Mouse (Mus musculus) hematopoietic stem cell, adult 5-6 weeks (primary cell): ENCODE results near the gene Arhgap10. TPM values are rescaled to one million over a fixed set of nuclear protein-coding genes. Genes with fewer than 3 reads are reported as not detected.

Source experiments
- ATAC-seq, 2 experiments: fragments of 125-278 bp in 1 of 2; replicated peaks in 1 of 2; 2 replicates each; pipeline ENCODE4 v1.8.0; 2016 to 2017; ENCODE audit warnings: inconsistent platforms in 2 of 2, mild to moderate bottlenecking in 2 of 2, moderate number of reproducible peaks in 2 of 2, low read depth in 1 of 2, moderate TSS enrichment in 1 of 2; ENCODE audit not compliant: low FRiP score in 2 of 2, poor library complexity in 2 of 2, severe bottlenecking in 2 of 2, insufficient read depth in 1 of 2, low TSS enrichment in 1 of 2
- total RNA-seq: library from RNA; stranded (forward); fragments of 172-1452, 232-1000 nt; gene quantifications from 2 replicates; pipeline ENCODE4 v1.2.3, GENCODE M21; 2017

The Arhgap10 gene
- 14.6 and 16.4 TPM in 2 replicates for total RNA-seq

- peak; percentile 90 to 94 for ATAC-seq
These were observed at the start of gene Arhgap10 for GRCm38 (mm10) chr8:77517301-77518200. TSS of gene Arhgap10 (minus strand) at chr8:77517953.

- no peak for ATAC-seq
These were observed 43.7 kb upstream of the Arhgap10 start for GRCm38 (mm10) chr8:77561441-77561840.

- ATAC-seq: no peak
These were observed 34.7 kb upstream of the Arhgap10 start for GRCm38 (mm10) chr8:77552491-77552890.

- ATAC-seq: peak; percentile 54 to 82; a peak in 3 of 4 replicates
These were observed 32.3 kb upstream of the Arhgap10 start for GRCm38 (mm10) chr8:77549881-77550580.

- ATAC-seq: peak; percentile 87 to 95
These were observed 31.5 kb upstream of the Arhgap10 start, which contains the start of gene Prmt9 for GRCm38 (mm10) chr8:77549121-77549706. TSS of gene Prmt9 (plus strand) at chr8:77549397.

GRCm38 (mm10) chr8:77545616-77546015 lies 27.9 kb upstream of the Arhgap10 start:
- no peak for ATAC-seq

GRCm38 (mm10) chr8:77544428-77544827 lies 26.7 kb upstream of the Arhgap10 start:
- no peak for ATAC-seq

GRCm38 (mm10) chr8:77543152-77543777 lies 25.5 kb upstream of the Arhgap10 start:
- no peak for ATAC-seq

- ATAC-seq: no peak
These were observed 20.5 kb upstream of the Arhgap10 start for GRCm38 (mm10) chr8:77538256-77538655.

- no peak for ATAC-seq
These were observed 19.1 kb upstream of the Arhgap10 start for GRCm38 (mm10) chr8:77536821-77537220.

- ATAC-seq: peak; percentile 75 to 82
These were observed 17.4 kb upstream of the Arhgap10 start for GRCm38 (mm10) chr8:77535026-77535595.

GRCm38 (mm10) chr8:77534358-77534992 lies 16.7 kb upstream of the Arhgap10 start:
- ATAC-seq: peak; percentile 48 to 50; a peak in 2 of 4 replicates

- ATAC-seq: no peak
These were observed 8.4 kb upstream of the Arhgap10 start for GRCm38 (mm10) chr8:77526130-77526529.

- ATAC-seq: peak; percentile 14 to 48; a peak in 1 of 4 replicates
These were observed 7.2 kb upstream of the Arhgap10 start for GRCm38 (mm10) chr8:77524906-77525305.

- ATAC-seq: no peak
These were observed 6.4 kb upstream of the Arhgap10 start for GRCm38 (mm10) chr8:77524018-77524615.

GRCm38 (mm10) chr8:77522984-77523383 lies 5.2 kb upstream of the Arhgap10 start:
- ATAC-seq: no peak
